Mouse (Mus musculus) telencephalon, adult 2 months (tissue): Measurements from ENCODE around the gene Nipa2.
A peak's percentile ranks its signal among the peaks of the same experiment; 100 is the strongest.

Experiments
- DNase-seq: peaks from one replicate; pipeline ENCODE4 v3.0.0-alpha.2; 2011; ENCODE audit warnings: low read depth, low spot score

The Nipa2 gene

DNA sequence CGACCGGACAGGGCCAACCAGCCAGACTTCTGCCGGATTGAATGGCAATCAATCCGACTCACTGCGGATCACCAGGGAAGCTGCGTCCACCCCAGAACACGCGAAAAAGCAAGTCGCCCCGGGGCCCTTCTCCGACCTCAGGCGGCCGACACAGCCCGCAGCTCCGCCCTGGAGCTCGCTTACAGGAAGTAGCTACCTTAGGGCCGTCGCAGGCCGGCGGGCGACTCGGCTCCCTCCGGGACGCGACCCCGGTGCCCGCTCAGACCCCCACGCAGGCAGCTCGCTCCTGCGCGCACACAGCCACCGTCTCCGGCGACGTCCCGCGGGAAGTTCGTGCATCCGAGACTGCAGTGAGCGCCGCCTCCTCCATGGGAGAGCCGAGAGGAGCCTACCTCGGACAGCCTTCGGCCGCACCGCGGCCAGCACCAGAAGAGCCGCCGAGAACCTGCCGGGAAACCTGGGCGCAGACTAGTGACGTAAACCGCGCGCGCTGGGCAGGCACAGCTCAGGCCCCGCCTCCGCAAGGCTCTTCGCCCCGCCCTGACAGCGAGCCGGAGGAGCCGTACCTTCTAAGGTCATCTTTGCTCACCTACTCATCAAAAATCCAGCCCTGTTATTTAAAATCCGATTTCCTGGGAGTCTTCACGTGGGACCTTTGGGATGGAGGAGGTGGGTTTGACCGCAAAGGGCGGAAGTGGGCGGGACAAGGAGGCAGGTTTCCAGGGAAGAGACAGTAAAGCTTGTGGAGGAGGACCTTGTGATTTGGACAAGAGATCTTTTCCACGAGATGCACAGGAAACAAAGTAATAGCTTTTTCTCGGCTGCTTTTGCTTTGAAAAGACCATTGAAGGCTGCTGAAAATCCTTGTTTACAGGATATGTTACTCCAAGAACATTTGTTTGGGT, at the start of gene Nipa2:
Gene Nipa2 (minus strand): TSS at position 473 of the 905 bp plus-strand sequence.
- DNase-seq, result peak; percentile 87

DNA sequence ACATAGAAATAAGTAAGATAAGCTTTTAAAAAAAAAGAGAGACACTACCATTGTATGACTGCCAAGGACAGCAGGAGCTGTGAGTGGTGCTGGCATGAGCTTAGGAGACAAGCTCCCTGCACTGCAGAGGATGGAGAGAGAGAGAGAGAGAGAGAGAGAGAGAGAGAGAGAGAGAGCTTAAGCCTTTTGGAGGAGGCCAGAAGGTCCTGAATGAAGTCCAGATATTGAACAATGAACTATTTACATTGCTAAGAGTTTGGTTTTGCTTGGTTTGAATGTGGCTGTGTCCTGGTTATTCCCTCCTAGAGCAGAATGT, 48.7 kb upstream of the Nipa2 start:
- DNase-seq, result peak; percentile 42

DNA sequence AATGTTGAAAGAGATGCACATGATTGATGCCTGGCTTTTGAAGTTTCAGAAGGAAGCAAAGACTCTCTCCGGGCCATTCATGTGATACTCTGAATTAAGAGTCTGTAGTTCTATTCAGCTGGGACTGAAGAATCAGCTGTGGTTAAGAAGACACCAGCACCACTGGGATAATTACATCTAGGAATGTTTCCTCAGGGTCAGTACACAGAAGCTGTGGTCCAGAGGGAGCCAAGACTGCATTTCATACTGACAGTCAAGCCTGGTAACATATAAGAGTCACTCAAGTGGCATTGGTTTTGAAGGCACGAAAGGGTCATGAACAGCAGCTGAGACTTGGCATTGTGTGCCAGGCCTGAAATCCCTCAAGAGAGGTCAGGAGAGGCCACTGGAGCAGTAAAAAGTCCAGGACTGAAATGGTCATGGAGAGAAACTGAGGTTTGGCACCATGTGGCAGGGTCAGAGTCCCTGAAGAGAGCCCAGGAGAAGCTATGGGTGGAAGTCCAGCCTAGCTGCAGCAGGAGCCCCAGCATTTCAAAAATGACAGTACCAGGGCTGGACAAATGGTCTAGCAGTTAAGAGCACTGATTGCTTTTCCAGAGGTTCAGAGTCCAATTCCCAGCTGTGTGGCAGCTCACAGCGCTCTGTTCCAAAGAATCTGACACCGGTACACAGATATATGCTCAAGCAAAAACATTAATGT, 48.2 kb upstream of the Nipa2 start:
- DNase-seq, result no peak

DNA sequence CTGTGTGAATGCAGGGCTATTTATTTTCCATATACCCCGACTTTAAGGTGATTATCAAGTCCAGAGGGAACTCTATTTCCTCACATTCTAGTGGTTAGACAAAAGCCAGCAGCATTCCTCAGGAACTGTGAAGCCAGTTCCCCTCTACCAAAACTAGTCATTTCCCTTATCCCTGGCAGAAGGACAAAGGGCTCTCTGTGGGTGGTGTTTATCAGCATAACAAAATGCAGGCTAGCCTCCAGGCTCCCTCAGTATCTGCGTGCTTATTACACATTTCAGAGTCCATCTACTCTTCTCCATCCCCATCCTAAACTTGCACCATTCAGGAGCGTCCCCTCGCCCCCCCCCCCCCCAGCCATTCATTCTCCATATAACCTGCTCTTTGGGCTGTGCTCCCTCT, 36.7 kb upstream of the Nipa2 start:
- DNase-seq, result no peak

DNA sequence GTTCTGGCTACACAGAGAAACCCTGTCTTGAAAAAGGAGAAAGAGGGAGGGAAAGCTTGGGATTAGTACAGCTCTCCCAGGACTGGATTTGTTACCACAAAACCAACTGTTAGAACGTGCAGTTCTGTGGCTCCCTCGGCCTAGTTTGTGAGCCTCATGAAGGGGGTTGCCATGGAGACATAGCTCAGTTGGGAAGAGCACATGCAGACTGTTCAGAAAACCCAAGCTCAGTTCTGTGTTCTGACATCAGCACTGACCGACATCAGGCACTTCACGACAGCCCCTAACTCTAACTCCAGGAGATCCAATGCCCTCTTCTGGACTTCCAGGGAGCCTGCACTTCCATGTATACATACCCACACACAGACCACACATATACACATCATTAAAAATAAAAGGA, 32.7 kb upstream of the Nipa2 start:
- DNase-seq, result peak; percentile 80

DNA sequence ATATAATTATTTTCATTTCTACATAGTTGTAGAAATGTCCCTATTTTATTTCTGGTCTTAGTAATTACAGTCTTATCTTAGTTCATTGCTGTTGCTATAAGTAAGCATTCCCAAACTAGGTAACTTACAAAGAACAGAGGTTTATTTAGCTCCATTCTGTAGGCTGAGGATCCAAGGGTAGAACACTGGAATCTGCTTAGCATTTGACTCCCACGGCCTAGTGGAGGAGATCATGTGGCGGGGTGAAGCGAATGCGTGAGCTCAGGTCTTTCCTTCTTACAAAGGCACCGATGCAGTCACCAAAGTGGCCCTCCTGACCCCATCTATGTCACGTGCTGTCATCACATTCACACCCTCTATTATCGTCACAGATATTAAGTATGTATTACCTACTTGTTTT, 29.6 kb upstream of the Nipa2 start:
- DNase-seq, result no peak

DNA sequence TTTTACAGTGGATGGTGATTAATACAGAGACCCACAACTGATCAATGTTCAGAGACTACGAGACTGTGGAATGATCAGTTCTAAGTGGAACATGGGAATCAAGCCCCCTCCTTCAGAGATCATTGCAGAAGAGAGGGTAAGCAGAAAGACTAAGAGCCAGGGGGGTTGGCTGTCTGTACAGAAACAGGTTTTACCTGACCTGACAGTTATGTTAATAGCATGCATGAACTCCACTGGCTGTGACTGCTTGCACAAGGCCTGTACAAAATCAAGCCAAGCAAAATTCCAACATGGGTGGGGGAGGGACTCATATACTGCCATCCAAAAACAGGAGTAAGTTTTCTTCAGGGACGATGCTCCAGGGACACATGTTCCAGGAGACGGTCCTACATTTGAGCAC, 28.9 kb upstream of the Nipa2 start:
- no peak for DNase-seq

DNA sequence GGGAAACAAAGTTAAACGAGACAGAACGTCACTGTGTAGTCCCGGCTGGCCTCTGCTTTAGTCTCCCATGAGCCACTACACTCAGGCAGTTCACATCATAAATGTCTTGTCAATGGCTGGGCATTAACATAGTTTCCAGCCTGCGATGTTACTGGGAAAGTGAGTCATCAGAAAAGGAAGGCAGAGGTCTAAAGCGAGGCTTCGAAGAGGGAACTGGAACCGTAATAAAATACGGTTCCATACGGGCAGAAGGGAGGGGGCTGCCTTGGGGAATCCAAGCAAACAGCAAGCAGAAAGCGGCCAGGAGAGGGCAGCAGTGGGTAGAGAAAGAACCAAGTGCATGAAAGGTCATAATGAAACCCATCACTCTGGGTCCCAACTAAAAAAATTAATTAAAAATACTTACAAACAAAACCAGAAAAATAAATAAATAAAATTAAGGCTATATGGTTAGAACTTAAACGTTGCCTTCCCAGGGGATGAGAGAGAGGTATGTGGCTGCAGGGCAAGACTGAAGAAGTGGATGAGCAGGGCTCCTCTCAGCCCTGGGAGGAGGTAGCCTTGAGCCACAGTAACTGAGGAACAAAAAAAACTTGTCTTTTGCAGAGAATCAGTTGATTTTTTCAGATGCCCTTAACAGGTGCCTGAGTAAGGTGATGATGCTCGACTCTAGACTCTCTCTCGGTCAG, 24.4 kb upstream of the Nipa2 start:
- DNase-seq, result no peak

DNA sequence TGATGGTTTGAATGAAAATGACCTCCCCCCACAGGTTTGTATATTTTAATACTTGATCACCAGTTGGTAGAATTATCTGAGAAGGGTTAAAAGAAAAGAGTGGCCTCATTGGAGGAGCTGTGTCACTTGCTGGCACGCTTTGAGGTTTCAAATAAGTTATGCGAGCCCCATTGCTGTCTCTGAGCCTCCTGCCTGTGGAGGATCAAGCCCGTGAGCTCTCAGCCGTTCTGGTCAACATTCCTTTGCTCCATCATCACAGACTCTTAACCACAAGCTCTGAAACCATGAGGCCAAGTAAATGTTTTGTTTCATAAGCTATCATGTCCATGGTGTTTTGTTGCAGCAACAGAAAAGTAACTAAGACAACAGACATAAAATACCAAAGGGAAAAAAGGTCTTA, 22.5 kb upstream of the Nipa2 start:
- DNase-seq, result no peak

DNA sequence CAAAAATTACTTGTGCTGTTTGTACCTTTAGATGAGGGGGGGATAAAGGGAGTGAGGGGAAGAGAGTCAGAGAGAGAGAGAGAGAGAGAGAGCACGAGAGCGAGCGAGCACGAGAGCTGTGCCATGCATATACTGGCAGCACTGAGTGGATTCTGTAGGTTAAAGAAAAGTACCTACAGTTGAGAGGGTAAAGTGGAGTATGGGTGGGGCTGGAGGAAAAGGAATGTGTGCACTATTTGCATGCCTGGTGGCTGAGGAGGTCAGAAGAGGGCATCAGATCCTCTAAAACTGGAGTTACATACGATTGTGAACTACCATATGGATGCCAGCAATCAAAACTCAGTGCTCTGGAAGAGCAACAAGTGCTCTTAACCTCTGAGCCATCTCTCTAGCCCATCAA, 20.8 kb upstream of the Nipa2 start:
- DNase-seq, result no peak

DNA sequence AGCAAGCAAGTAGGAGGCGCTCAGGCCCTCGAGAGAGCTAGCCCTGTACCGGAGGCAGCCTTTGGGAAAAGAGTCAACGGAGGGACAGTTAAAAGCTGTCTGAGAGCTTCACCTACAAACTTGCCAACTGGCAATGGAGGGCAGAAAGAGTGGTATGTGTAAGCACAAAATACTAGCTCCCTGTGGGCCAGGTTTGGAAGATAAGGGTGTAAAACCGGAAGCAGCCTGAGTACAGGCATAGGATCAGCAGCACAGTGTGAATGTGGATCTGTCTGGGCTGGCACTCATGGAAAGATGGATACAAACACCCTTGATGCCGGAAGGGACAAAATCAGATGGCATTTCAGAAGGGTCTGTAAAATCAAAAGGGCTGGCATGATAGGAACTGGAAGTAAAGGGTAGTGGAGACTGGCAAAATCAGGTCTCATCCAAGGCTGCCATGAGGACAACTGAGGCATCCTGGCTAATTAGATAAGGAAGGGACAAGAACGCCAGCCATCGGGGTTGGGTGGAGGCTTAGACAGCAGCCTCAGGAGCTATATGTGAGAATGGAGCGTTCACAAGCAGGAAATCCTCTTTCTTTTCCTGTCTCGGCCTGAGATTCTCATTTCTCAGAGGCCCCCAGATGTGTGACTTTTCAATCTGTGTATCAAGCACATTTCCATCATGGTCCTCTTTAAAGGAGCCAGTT, 19.9 kb upstream of the Nipa2 start:
- no peak for DNase-seq

DNA sequence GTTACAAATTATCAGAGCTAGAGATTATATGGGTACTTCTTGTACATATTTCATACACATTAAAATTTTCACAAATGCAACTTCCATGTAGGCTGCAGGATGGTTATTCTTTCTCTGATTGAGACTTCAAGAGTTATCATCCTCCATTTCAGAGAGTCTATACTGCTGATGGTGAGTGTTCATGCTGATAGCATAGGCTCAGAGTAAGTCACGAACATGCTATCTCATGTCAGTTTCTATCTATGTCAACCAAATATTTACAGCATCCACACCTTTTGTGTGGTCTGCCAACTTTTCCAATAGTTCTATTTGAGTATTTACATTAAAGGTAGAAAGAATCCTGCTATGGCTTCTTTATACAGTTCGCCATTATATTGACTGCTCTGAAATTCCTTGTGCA, 19.2 kb upstream of the Nipa2 start:
- DNase-seq, result no peak

DNA sequence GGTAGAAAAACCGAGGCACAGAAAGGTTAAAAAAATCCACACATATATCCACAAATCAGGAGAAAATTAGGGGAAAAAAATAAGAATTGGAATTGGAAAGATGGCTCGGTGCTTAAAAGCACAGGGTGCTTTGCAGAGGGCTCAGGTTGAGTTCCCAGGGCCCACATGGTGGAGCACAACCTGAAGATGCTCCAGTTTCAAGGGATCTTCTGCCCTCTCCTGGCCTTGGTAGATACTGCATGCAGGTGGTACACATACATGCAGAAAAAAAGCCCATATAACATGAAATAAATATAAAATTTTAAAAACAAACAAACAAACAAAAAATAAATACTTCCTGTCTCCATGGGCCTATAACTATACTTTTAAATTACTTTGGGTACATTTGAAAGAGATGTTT, 12.2 kb upstream of the Nipa2 start:
- DNase-seq, result no peak

DNA sequence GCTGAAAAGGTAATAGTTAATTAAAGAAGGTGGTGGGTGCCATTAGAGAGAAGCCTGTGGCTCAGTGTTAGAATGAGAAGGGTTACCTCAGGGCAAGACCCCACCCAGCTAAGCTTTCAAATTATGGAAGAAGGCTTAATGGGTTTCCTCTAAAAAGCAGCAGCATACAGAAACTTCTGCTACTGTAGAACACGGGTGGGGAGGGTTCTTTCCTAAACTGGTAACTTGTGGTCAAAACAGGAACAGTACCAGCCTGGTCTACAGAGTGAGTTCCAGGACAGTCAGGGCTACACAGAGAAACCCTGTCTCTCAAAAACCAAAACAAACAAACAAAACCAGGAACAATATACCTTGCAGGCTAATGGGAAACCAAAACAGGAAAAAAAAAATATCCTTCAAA, 7.1 kb upstream of the Nipa2 start:
- DNase-seq, result no peak

DNA sequence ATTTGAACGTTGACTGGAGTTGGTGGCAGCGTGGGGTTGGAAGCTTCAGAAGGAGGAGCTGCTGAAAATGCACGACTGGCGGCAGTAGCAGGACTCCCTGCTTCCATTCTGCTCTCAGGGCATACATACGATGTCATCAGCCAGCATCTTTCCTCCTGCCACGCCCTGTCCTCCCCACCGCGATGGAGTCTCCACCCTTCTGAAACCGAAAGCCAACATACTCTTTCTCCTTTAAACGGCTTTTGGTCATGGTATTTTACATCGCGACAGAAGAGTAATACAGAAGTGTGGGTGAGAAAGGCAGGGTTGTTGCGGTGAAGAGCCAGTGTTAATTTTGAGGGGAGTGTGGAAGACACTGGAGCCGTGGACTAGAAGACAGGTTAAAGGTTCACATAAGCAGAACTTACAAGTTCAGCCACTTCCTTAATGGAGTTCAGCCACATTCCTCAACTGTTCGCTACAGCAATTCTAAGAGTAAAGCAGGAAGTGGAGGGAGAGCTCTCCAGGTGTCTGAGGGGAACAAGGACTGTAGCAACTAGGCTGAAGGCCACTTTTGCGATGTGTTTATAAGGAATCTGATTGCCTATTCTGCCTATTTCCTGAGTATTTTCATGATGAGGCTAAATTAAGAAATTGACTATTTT, 6.1 kb upstream of the Nipa2 start:
- peak; percentile 33 for DNase-seq

DNA sequence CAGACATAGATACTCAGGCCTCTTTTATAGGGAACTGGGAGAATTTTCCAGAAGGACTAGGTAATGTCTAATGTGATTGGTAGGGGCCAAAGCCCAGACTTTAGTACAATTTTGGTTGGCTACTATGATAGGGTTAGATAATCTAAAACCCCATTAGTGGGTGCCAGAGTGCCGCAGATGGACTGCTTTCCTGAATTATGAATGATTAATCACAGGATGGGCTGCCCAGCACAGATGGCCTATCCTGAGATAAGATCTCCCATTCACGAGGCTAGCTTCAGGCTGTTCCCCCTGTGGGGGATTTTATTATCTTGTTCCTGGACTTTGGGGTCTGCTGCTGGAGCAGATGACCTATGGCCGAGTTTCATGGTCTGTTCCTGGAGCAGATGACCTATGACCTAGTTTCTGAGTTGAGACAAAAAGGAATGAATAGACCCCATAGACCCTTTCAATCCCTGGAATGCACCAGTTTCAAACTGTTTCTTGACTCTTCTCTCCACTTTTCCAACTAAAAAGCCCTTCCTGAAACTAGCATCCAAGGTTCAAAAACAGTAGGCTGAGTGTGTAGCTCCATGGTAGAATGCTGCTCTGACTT, 4.7 kb upstream of the Nipa2 start:
- DNase-seq, result no peak

DNA sequence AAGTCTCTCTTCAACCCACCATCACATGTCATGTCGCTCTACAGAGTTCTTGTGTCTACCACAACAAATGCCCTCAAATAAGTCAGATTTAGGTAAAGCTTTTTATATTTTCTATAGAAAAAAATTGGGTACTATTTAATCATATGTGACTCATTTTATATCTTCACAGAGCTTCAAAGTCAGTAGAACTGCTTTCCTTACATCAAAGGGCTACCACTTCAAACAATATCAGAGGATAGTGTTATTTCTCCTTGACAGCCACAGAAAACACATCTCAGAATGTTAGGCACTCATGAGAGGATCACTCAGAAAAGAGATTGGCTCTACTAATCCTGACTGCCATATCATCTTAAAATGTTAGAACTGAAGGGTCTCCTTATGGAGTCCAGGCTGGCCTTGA, 1.8 kb downstream of the Nipa2 start:
- no peak for DNase-seq

DNA sequence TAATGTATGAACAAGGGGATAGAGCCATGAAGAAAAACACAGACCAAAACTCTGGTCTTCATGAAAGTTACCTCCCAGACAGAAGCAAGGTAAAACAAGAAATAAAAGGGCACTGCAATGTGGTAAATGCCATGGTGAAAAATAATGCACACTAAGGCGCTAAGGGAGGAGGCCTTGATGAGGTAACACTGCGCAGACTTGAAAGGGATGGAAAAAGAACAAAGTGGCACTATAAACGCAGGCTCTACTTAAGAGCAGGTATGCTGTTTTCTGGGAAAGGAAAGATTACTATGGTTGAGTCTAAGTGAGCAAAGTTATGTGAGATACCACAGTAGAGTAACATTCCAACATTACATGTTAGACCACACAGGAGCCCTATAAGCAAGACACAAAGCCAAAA, 2.5 kb downstream of the Nipa2 start:
- no peak for DNase-seq

DNA sequence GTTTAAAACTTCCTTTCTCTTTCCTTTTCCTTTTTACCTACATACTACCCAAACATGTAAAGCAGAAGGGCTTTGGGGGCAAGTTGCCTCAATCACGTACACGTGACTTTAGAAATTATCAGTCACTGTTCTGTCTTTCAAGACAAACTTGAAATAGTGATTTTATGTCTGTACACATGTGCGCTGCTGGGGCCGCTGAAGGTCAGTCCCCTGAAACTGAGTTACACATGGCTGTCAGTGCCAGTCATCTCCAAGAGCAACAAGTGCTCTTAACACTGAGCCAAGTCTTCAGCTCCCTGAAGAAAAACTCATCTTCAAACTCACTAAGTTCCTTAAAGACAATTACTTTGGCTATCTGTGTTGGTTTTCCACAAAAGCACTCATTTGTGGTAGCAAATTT, 4.4 kb downstream of the Nipa2 start:
- DNase-seq, result no peak

DNA sequence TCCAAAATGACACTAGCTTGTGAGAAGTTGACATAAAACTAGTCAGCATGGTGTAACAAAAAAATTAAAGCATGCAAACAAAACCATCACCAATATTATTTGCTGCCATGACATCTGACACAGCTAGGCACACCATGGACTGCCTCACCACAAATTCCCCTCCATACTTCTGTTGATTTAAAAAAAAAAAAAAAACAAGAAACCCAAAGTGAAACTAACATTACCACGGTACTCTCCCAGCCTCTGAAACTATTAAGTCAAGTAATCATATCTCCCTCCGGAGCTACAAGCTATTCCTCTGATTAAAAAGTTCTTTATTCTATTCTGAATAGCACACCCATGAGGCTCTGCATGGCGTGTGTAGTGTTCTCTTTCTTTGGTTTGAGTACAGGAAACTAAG, 5.1 kb downstream of the Nipa2 start:
- DNase-seq, result no peak

DNA sequence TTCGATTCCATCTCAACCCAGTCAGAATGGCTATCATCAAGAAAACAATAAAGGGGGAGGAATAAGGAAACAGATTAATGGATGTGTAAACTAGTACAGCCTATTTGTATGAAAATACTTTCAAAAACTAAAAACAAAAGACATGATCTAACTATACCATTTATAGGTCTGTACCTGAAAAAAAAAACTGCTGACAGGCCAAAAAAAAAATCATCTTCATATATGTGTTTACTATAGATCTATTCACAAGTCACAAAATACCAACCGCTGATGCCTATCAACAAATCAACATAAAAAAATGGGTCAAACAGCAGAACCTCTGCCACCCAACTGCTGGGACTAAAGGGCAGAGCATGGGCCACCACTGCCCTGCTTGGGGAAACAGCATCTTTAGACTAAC, 6.2 kb downstream of the Nipa2 start:
- DNase-seq, result no peak
